Mouse (Mus musculus): Measurements from ENCODE around the gene Lrwd1. TPM values are rescaled to one million over a fixed set of nuclear protein-coding genes. Genes with fewer than 3 reads are reported as not detected.
A peak's percentile ranks its signal among the peaks of the same experiment; 100 is the strongest.

Lrwd1 gene
- polyA plus RNA-seq, 2 experiments = 31.1 to 59.4 TPM

DNA sequence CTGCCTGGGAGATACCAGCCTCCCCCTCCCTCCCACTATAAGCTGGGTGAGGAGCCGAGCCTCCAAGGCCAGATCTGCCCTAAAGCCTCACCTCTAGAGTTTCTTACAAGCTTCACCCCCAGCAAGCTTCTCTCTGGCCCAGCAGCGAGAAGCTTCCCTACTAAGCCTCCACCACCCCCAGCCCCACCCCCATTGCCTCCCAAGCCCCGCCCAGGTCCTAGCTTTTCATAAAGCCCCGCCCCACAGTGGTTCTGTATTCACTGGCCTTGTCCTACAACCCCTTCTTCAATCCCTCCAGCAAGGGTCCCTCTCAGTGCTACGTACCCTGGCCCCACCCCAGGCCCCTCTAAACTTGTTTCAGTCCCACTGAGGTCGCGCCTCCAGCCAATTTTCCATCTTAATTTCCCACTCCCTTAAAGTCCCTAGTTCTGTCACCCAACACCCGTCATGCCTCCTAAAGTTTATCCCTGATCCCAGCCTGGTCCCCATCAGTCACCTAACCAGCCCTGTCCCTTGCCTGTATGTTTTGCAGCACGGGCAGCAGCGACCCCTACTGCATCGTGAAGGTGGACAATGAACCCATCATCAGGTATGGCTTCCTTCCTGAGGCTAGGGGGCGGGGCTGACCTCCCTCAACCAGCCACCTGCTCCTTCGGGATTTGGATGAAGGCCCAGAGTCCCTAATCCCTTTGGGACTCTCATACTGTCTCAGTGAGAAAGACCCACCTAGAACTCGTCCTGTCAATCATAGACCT, 46.9 kb downstream of the Lrwd1 start:
- H3K27me3 ChIP-seq (ENCODE audit: control insufficient read depth, insufficient read depth, low read length) = no peaks in the 10 kb centered on the region
- H3K4me3 ChIP-seq (replicated peaks; ENCODE audit: low read length) = no peak overlapping the region
- H3K9me3 ChIP-seq (ENCODE audit: control insufficient read depth, low read length) = no peaks in the 10 kb centered on the region
- peaks cover 7% of the 10 kb centered on the region; the same call in 1 of the 2 replicates for H3K4me1 ChIP-seq (ENCODE audit: control insufficient read depth, insufficient read depth, low read length)
- no peak overlapping the region for H3K9ac ChIP-seq (ENCODE audit: low read depth, low read length, severe bottlenecking)
- H3K27ac ChIP-seq (replicated peaks; ENCODE audit: low read depth, low read length) = no peak overlapping the region
- ATAC-seq (ENCODE audit: low FRiP score, low read depth) = no peak
- no peaks in the 10 kb centered on the region; the same call in none of the 2 replicates for H3K36me3 ChIP-seq (ENCODE audit: control insufficient read depth, insufficient read depth, low read length)
- no peak for TF ChIP-seq POLR2A (IDR thresholded peaks at IDR 0.05; ENCODE audit: borderline replicate concordance, extremely low read depth, insufficient read depth, insufficient read length)
- 17% methylated on average over 14 of the region's 14 CpGs for WGBS
- no peak overlapping the region for H3K4me2 ChIP-seq (replicated peaks; ENCODE audit: low read depth, low read length, severe bottlenecking)
- DNase-seq (ENCODE audit: low spot score) = no peak

DNA sequence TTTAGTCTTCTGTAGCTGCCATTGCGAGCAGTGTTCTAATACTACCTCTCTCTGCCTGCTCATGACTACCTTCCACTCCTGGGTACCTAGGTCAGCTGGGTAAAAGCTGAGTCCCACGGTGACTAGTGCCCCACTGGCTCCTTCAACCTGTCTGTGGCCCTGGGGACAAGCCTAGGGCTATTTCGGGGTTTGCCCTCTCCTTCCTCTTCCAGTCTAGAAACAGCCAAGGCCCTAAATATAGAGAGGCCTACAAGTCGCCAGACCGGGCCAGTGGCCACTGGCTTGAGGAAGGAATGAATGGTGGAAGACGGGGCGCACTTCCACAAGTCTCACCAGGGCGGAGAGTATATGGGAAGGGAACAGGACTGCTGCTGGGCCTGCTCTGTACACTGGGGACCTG, 49.6 kb downstream of the Lrwd1 start:
- Histone ChIP-seq H3K9me3 (ENCODE audit: control insufficient read depth, low read length) (no peaks in the 10 kb centered on the region), H3K4me3 (replicated peaks; ENCODE audit: low read length) (no peak overlapping the region), H3K27ac (replicated peaks; ENCODE audit: low read depth, low read length) (no peak overlapping the region), H3K9ac (ENCODE audit: low read depth, low read length, severe bottlenecking) (no peak overlapping the region), H3K36me3 (ENCODE audit: control insufficient read depth, insufficient read depth, low read length) (no peaks in the 10 kb centered on the region; the same call in none of the 2 replicates), H3K27me3 (ENCODE audit: control insufficient read depth, insufficient read depth, low read length) (no peaks in the 10 kb centered on the region), H3K4me1 (ENCODE audit: control insufficient read depth, insufficient read depth, low read length) (peaks cover 9% of the 10 kb centered on the region; the same call in 1 of the 2 replicates), H3K4me2 (replicated peaks; ENCODE audit: low read depth, low read length, severe bottlenecking) (no peak overlapping the region)
- WGBS = 86% methylated on average over 8 of the region's 8 CpGs
- ATAC-seq (ENCODE audit: low FRiP score, low read depth) = no peak
- no peak for DNase-seq (ENCODE audit: low spot score)
- TF ChIP-seq POLR2A (IDR thresholded peaks at IDR 0.05; ENCODE audit: borderline replicate concordance, extremely low read depth, insufficient read depth, insufficient read length) = no peak

DNA sequence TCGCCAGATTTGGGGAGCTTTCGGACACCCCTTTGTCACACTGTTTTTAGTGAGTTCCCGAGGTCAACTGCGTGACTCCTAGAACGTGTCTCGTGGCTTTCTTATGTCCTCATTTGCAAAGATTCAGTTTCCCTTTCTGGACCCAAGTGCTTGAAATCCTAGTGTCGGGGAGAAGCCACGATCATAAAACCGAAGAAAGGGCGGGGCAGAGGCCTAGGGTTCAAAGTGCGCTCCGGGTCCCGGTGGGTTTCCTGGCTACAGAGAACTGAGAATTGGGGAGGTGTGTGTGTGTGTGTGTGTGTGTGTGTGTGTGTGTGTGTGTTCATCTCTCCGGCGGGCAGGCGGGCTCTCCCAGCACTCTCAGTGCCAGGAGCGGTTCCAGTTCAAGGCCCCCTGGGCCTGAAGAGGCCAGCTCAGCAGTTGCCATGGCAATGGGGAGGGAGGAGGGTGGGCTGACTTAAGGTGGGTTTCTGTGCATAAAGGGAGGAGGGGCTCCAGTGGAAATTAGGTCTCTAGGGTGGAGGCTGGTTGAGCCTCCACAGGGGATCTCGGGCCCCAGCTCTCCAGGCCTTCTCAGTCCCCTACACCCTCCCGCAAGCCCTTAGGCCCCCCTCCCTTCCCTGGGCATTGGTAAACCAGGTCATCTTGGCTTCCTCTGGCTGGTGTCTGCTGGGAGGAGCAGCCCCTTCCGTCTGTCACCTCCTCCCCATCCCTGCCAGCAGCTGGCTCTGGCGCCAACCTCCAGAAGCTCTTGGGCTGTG, 50.8 kb downstream of the Lrwd1 start:
- ATAC-seq (ENCODE audit: low FRiP score, low read depth) (no peak), DNase-seq (ENCODE audit: low spot score) (no peak)
- H3K27me3 ChIP-seq (ENCODE audit: control insufficient read depth, insufficient read depth, low read length) = no peaks in the 10 kb centered on the region
- H3K4me1 ChIP-seq (ENCODE audit: control insufficient read depth, insufficient read depth, low read length) = peaks cover 9% of the 10 kb centered on the region; the same call in 1 of the 2 replicates
- peak overlapping the region; percentile 93 for H3K4me2 ChIP-seq (replicated peaks; ENCODE audit: low read depth, low read length, severe bottlenecking)
- peak overlapping the region; percentile 32 for H3K9ac ChIP-seq (ENCODE audit: low read depth, low read length, severe bottlenecking)
- WGBS = 10% methylated on average over 18 of the region's 21 CpGs
- H3K9me3 ChIP-seq (ENCODE audit: control insufficient read depth, low read length) = no peaks in the 10 kb centered on the region
- no peak overlapping the region for H3K27ac ChIP-seq (replicated peaks; ENCODE audit: low read depth, low read length)
- no peak for TF ChIP-seq POLR2A (IDR thresholded peaks at IDR 0.05; ENCODE audit: borderline replicate concordance, extremely low read depth, insufficient read depth, insufficient read length)
- no peaks in the 10 kb centered on the region; the same call in 1 of the 2 replicates for H3K36me3 ChIP-seq (ENCODE audit: control insufficient read depth, insufficient read depth, low read length)
- peak overlapping the region; percentile 64 for H3K4me3 ChIP-seq (replicated peaks; ENCODE audit: low read length)

DNA sequence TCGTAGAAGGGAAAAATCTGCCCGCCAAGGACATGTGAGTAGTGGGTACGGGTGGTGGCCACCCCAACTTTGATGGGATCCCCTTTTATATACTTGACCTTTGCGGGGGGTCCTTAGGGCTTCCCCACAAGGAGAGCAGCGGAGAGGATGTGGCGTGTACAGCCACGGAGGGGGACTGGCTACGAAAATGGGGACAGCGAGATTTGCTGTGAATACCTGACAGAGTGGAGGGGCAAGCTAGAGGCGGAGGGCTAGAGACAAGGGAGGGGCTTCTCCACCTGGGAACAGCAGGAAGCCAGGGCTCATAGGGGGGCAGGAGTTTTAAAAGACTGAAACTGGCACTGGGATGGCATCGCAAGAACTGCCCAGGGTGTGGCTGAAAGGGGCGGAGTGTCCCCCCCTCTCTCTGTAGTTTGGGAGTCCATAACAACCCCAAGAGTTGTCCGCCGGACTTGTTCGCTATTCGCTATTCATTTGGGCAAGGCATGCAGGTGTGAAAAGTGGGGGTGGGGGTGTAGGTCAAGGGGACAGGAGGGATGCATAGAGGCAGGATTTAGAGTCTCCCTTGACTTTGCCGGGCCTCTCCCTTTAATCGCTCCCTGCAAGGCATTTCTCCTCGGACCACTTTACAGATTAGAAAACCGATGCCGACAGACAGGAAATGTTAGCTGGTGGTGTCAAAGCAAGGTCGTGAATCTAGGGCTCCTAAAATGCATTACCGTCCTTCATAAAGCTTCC, 51.6 kb downstream of the Lrwd1 start:
- Histone ChIP-seq H3K27me3 (ENCODE audit: control insufficient read depth, insufficient read depth, low read length) (no peaks in the 10 kb centered on the region), H3K4me3 (replicated peaks; ENCODE audit: low read length) (peak overlapping the region; percentile 64), H3K9ac (ENCODE audit: low read depth, low read length, severe bottlenecking) (peak overlapping the region; percentile 53), H3K4me2 (replicated peaks; ENCODE audit: low read depth, low read length, severe bottlenecking) (peak overlapping the region; percentile 93), H3K9me3 (ENCODE audit: control insufficient read depth, low read length) (no peaks in the 10 kb centered on the region), H3K4me1 (ENCODE audit: control insufficient read depth, insufficient read depth, low read length) (peaks cover 9% of the 10 kb centered on the region; the same call in 1 of the 2 replicates), H3K36me3 (ENCODE audit: control insufficient read depth, insufficient read depth, low read length) (no peaks in the 10 kb centered on the region), H3K27ac (replicated peaks; ENCODE audit: low read depth, low read length) (no peak overlapping the region)
- DNase-seq (ENCODE audit: low spot score) (no peak), ATAC-seq (ENCODE audit: low FRiP score, low read depth) (peak; percentile 26)
- TF ChIP-seq POLR2A (IDR thresholded peaks at IDR 0.05; ENCODE audit: borderline replicate concordance, extremely low read depth, insufficient read depth, insufficient read length) = no peak
- 1% methylated on average over 23 of the region's 23 CpGs for WGBS

DNA sequence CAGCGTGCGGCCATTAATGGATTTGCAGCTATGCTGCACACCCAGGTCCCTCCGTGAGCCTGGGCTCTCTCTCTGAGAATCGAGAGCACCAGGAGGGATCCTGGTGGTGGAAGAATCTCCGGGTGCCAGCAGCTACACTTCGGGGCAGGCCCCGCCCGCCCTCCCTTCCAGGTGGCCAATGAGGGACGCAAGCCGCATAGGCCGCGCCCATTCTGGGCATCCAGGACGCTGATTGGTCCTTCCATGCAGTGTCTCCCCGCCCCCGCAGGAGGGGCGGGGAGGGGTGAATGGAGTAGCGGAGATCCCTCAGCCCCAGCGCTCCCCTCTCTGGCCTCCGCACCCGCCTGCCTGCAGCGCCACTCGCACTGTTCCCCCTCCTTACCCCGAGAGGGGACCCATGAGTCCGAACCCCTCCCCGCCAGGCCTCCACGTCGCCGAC, 52.2 kb downstream of the Lrwd1 start, which contains the start of gene Rasa4:
Gene Rasa4, plus strand, starts transcription at position 248 of the 439 bp plus-strand sequence.
- 2% methylated on average over 18 of the region's 28 CpGs for WGBS
- TF ChIP-seq POLR2A (IDR thresholded peaks at IDR 0.05; ENCODE audit: borderline replicate concordance, extremely low read depth, insufficient read depth, insufficient read length) = peak; percentile 13; the same call in 1 of the 2 replicates
- Histone ChIP-seq H3K27me3 (ENCODE audit: control insufficient read depth, insufficient read depth, low read length) (no peaks in the 10 kb centered on the region), H3K4me2 (replicated peaks; ENCODE audit: low read depth, low read length, severe bottlenecking) (peak within 1 kb of the TSS; percentile 93), H3K27ac (replicated peaks; ENCODE audit: low read depth, low read length) (no peak within 1 kb of the TSS), H3K9ac (ENCODE audit: low read depth, low read length, severe bottlenecking) (peak within 1 kb of the TSS; percentile 53), H3K9me3 (ENCODE audit: control insufficient read depth, low read length) (no peaks in the 10 kb centered on the region), H3K4me1 (ENCODE audit: control insufficient read depth, insufficient read depth, low read length) (peaks cover 9% of the 10 kb centered on the region; the same call in 1 of the 2 replicates), H3K4me3 (replicated peaks; ENCODE audit: low read length) (peak within 1 kb of the TSS; percentile 64), H3K36me3 (ENCODE audit: control insufficient read depth, insufficient read depth, low read length) (no peaks in the 10 kb centered on the region)
- peak; percentile 98 for ATAC-seq (ENCODE audit: low FRiP score, low read depth)
- peak; percentile 98 for DNase-seq (ENCODE audit: low spot score)

All from limb, embryonic 14.5 days (tissue).